Mouse (Mus musculus): ENCODE measurements at regions not wholly inside any gene's neighbourhood (a gene's known extent, or its start where the extent isn't known, plus 50 kb on each side); places are given as distances from the start of the nearest gene placed in this dataset.

DNA sequence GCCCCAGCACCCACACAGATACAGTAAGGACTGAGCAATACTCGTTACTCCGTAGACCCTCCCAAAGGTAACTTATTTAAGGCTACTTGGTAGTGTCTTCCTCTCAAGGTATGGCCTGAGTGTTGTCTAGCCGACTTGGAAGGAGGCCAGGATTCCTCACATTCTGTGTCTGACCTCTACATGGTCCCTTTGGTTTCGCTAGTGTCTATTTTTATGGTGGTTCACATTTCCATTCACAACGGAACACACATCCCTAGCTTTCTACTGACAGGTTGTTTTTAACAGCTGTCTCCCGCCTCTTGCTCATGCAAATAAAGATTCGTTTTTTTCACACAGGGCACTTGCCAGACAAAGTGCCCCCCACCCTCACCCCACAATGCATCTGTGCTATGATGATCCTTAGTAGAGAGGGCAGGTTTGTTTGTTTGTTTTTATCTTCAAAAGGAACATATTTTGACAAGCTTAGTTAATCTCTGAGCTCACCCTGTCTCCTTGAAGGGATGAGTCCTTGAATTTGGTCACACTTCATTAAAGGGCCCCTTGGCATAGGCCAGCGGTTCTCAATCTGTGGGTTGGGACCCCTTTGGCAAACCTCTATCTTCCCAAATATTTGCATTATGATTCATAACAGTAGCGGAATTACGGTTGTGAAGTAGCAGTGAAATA lies 52.7 kb downstream of the Phlda1 start:
- no peak for TF ChIP-seq CTCF (conservative IDR thresholded peaks at IDR 0.05)
- DNase-seq (ENCODE audit: low spot score in 2 of 2), result no peak
- Histone ChIP-seq H3K27ac (no peak overlapping the region), H3K4me3 (no peak overlapping the region)

DNA sequence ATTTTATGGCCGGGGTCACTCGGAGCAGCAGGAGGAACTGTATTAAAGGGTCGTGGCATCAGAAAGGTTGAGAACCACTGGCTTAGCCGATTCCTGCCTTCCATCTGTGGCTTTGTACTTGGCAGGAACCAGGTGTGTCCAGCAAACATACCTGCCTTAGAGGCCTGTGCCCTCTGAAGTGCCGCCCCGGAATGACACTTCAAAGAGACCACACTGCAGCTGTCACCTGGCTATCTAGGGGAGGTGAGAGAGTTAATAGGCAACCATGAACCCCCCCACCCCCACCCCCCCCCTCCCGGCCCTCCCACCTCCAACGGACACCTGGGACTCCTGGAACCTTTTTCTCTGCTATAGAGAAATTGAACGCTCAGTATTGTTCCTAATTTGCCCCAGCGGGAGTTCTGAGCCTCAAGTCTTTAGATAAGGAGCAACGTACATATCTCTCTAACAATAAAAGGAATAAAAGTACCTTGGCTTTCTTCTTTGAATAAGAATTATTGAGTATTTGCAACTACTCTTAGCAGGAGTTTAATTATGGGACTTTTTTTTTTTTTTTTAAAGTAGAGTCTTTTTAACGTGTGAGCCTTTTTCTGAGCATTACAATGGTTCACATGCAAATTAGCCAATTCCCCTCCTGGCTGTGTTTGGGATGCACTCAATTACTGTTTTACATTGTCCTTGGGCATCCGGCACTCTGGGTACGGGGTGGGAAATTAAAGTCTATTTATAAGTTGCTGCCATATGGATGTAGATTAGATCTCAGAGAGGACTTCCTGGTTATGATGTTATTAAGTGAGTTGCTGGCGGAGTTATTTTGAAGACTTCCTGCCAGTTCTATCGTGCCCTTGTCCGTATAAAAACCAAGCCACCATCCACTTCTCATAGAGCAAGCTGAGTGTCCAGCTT lies 53.5 kb downstream of the Phlda1 start:
- H3K4me3 ChIP-seq, result no peak overlapping the region
- no peak for DNase-seq (ENCODE audit: low spot score in 2 of 2)
- H3K27ac ChIP-seq, result no peak overlapping the region
- no peak for TF ChIP-seq CTCF (conservative IDR thresholded peaks at IDR 0.05)

DNA sequence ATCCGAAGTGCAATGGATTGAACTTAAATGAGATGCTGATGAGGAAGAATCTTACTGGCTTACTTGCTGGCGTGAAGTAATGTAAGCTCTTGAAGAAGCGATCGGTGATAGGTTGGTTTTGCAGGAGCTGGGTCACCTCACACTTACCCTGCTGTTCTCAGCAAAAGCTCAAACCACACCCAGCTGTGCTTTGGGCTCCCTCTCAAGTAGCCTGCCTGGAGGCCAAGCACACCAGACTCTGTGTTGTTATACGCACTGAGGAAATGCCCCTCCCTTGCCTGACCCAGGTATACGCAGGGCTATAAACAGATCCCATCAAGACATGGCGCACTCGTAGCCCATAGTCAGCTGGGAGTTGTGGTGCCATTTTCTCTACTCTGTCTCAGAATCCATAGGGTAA lies 56.5 kb downstream of the Phlda1 start:
- no peak for TF ChIP-seq CTCF (conservative IDR thresholded peaks at IDR 0.05)
- DNase-seq (ENCODE audit: low spot score in 2 of 2), result no peak
- no peak overlapping the region for H3K27ac ChIP-seq
- H3K4me3 ChIP-seq, result no peak overlapping the region

DNA sequence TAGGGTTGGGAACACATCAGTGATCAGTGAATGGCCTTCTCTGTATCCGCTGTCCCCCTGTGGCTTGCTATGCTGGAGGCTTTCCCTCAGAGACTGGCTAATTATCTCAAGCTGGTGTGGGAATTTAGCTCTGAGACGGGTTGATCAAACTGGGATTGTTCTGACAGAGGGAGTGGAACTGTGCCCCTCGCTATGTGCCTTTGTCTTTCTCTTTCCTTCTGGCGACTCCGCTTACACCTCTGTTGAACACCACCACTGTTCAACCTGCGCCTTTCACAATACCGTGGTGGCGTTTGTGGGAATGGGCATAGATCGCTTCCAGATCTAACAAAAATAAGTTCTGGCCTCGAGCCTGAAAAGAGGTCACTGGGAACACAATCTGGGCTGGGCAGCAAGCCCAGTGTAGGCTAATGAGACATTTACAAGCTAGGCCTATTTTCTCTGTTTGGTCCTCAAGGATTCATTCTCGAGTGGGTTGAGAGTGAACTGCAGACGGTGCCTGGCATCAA lies 60.8 kb downstream of the Phlda1 start:
- Histone ChIP-seq H3K27ac (peak overlapping the region; percentile 88), H3K4me3 (no peak overlapping the region)
- DNase-seq (ENCODE audit: low spot score in 2 of 2), result peak; percentile 70 to 79
- TF ChIP-seq CTCF (conservative IDR thresholded peaks at IDR 0.05), result no peak; the same call in 1 of the 2 replicates

DNA sequence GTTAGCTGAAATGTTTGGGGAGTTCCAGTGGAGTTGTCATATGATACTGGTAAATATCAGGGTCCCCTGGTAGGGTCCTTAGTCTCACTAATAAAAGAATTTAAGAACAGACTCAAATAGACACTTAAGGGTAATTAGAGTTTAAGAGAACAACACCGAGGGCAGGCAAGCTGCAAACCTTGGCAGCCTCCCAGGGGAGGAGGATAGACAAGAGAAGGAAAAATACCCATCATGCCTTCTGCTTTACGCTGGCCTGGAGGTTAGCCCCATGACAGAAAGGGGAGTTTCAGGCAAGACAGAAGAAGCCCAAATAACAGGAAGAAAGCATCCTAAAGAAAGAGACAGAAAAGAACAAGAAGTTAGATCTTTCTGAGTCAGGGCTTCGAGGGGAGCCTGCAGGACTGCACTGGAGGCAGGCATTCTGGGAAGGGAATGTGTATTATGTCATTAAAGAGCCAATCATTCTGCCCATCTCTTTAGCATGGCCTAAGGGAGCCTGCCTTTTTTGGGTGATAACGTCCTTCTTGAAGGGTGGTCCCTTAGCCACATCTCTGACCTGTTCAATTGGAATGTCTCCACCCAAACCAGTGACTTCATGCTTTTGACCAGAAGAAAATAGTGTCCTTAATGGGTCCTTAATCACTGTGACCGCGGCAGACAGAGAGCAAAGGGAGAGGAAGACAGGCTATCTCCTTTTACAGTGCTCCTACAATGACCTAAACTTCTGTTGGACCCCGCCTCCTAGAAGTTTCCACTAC lies 64.6 kb downstream of the Phlda1 start:
- no peak for TF ChIP-seq CTCF (conservative IDR thresholded peaks at IDR 0.05)
- Histone ChIP-seq H3K4me3 (no peak overlapping the region), H3K27ac (no peak overlapping the region)
- no peak for DNase-seq (ENCODE audit: low spot score in 2 of 2)

DNA sequence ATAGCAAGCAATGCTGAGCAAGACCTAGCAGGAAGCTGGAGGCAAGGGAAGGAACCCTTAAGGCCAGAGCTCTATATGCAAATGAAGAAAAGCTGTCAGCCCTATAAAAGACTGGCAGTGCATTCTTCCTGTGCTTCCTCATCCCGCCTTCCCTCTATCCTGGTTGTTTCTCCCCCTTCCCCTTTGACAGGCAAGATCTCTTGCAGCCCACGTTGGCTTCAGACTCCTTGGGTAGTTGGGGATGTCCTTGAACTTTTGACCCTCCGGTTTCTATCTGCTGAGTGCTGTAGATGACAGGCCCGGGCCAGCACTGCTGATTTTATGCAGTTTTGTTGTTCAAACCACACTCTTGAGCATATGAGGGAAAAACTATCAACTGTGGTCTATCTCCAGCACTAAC lies 68.1 kb downstream of the Phlda1 start:
- Histone ChIP-seq H3K4me3 (no peak overlapping the region), H3K27ac (no peak overlapping the region)
- TF ChIP-seq CTCF (conservative IDR thresholded peaks at IDR 0.05), result no peak
- no peak for DNase-seq (ENCODE audit: low spot score in 2 of 2)

DNA sequence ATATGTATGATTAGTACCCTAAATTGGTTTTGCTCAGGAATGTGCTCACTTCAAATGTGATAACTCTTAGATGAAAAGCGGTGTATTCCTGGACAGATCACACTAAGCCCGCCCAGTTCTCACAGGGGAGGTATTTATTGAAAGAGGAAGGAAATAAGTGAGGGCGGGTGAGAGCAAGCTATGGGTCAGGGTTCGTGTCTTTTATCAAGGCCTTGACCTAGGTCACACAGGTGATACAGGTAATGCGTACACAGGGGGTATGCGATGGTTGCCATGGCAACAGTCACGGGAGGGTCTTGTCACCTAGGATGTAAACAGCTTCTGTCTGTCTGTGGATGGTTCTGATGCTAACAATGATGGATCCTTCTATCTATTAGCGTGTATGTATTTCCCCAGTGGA lies 68.7 kb downstream of the Phlda1 start:
- no peak for DNase-seq (ENCODE audit: low spot score in 2 of 2)
- no peak overlapping the region for H3K4me3 ChIP-seq
- TF ChIP-seq CTCF (conservative IDR thresholded peaks at IDR 0.05), result no peak
- H3K27ac ChIP-seq, result no peak overlapping the region

DNA sequence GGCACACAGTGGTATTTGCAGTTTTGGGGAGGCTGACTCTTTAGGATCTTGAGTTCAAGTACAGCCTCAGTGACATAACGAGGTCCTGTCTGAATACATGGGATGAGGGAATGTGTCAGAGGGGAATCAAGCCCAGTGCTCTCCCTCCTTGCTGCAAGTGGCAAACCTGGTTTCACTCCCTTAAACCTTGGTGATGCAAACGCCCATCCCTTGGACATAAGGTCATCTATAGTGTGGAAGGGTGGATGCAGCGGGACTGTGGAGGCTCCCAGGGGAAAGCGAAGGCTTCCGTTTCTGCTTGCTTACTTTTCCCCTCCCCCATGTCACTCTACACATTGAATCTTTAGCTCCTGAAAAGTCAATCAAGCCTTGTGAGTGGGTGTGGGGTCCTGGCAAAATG lies 69.2 kb downstream of the Phlda1 start:
- H3K4me3 ChIP-seq, result no peak overlapping the region
- no peak for TF ChIP-seq CTCF (conservative IDR thresholded peaks at IDR 0.05)
- H3K27ac ChIP-seq, result no peak overlapping the region
- no peak for DNase-seq (ENCODE audit: low spot score in 2 of 2)

DNA sequence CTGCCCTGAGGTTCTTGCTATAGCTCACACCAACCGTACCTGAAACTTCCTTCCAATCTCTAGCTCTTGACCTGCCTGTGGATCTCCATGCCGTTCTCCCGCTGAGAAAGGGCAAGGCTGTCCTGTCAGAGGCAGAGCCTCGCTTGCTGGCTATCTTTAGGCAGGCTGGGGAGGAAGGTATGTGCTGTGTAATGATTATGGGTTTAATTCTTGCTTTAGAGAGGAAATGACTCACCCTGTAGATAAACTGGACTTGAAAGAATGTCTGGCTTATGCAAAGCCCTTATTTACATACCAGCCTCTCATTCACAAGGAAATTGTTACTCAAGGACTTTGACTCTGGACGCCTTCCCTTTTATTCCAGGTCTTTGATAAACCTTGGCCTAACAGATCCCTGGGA lies 69.8 kb downstream of the Phlda1 start:
- no peak overlapping the region for H3K27ac ChIP-seq
- TF ChIP-seq CTCF (conservative IDR thresholded peaks at IDR 0.05), result no peak
- no peak overlapping the region for H3K4me3 ChIP-seq
- no peak for DNase-seq (ENCODE audit: low spot score in 2 of 2)

DNA sequence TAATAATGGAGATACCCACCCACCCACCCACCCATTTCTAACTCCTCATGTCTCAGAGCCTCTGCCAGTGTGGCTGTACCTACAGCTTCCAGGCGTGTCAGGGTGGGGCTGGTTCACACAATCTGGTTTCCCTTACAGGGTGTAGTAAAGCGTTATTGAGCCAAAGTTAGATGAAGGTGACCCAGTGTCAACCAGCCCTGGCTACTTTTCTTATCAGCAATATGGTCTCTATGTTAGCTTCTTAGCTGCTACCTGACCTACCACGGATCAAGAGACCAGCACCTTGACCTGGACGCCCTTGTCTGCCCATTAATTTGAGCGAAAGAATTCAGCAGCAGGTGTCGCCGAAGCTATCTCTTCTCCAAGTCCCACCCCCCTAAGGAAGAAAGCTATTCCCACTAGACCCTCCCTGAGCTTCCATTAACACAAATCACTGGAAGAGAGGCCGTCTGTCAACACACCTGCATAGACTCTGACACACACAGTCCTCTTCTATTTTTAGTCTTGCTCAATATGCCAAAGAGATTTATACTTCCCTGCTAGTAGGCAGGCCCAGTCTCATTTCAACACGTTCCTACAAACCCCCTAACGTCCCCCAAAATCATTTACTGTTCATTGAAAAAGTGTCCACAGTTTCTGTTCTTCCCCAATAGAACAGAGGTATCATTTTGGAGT lies 70.4 kb downstream of the Phlda1 start:
- Histone ChIP-seq H3K4me3 (no peak overlapping the region), H3K27ac (no peak overlapping the region)
- TF ChIP-seq CTCF (conservative IDR thresholded peaks at IDR 0.05), result no peak
- DNase-seq (ENCODE audit: low spot score in 2 of 2), result no peak

DNA sequence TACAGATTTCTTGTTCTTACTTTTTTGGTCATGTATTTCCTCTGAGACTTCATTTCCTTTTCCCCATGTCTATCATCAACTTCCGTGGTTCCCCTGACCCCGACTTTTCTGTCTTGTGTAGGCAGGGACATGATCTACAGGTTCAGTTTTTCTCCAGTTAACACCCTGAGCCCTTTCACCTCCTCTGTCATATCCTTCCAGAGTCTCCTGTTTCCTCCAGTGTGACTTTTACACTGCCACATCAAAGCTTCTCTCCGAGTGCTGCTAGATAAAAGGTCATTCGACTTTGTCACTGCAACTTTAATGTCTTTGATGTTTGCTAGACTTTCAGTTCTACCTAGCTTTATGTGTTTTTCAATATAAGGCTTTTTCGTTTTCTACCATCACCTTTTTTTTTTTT lies 72.5 kb downstream of the Phlda1 start:
- TF ChIP-seq CTCF (conservative IDR thresholded peaks at IDR 0.05), result no peak
- no peak overlapping the region for H3K4me3 ChIP-seq
- H3K27ac ChIP-seq, result no peak overlapping the region
- DNase-seq (ENCODE audit: low spot score in 2 of 2), result no peak

DNA sequence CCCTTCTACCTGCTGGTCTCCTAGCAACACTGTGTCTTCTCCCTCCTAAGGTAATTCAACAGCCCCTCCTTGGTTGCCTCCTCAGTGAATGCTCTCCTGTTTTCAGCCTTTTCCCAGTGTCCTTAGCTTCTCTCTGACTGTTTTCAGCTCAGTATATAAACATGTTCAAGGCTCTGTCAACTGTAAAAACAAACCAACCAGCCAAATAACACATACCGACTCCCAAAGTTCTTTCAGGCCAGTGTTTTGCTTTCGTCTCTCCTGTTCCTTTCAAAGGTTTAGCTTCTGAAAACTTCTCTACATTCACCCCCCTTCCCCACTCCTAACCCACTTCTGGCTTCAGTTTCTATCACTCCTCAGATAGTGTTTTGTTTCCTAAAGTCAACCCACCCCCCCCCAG lies 73.4 kb downstream of the Phlda1 start:
- no peak for DNase-seq (ENCODE audit: low spot score in 2 of 2)
- no peak overlapping the region for H3K4me3 ChIP-seq
- H3K27ac ChIP-seq, result no peak overlapping the region
- TF ChIP-seq CTCF (conservative IDR thresholded peaks at IDR 0.05), result no peak
